Mouse (Mus musculus) limb, embryonic 15.5 days (tissue): ENCODE results near the gene Myo1c. TPM values are rescaled to one million over a fixed set of nuclear protein-coding genes. Genes with fewer than 3 reads are reported as not detected.

Experiments used
- ATAC-seq: fragments of 200-750 bp; cut with Nextera tagmentation; 2 replicates; pipeline ENCODE4 v1.8.0; 2017; ENCODE audit warnings: low read depth, moderate TSS enrichment; ENCODE audit not compliant: insufficient number of reproducible peaks, low FRiP score, low TSS enrichment
- H3K27ac ChIP-seq: fragments of 300-500 bp; sonication (generic); 2 replicates; pipeline ENCODE4 v1.5.1; 2015; ENCODE audit warnings: moderate library complexity, mild to moderate bottlenecking, inconsistent platforms
- H3K27me3 ChIP-seq: fragments of 300-500 bp; sonication (generic); 2 replicates; pipeline ENCODE4 v1.6.1; 2015; ENCODE audit warnings: inconsistent platforms
- H3K36me3 ChIP-seq: fragments of 300-500 bp; sonication (generic); 2 replicates; pipeline ENCODE4 v1.6.1; 2015; ENCODE audit warnings: inconsistent platforms
- H3K4me1 ChIP-seq: fragments of 300-500 bp; sonication (generic); 2 replicates; pipeline ENCODE4 v1.6.1; 2015; ENCODE audit warnings: inconsistent platforms
- H3K4me2 ChIP-seq: fragments of 300-500 bp; sonication (generic); 2 replicates; pipeline ENCODE4 v1.6.1; 2015; ENCODE audit warnings: mild to moderate bottlenecking, inconsistent platforms
- H3K4me3 ChIP-seq: fragments of 300-500 bp; sonication (generic); 2 replicates; pipeline ENCODE4 v1.5.1; 2015; ENCODE audit warnings: mild to moderate bottlenecking, inconsistent platforms
- H3K9ac ChIP-seq: fragments of 300-500 bp; sonication (generic); 2 replicates; pipeline ENCODE4 v1.6.1; 2015; ENCODE audit warnings: inconsistent platforms
- H3K9me3 ChIP-seq: fragments of 300-500 bp; sonication (generic); 2 replicates; pipeline ENCODE4 v1.6.1; 2016; ENCODE audit warnings: inconsistent platforms
- WGBS: fragments of 180-500 bp; shearing (Covaris S2); methylation state at CpG from one replicate; pipeline ENCODE4 v1.1.7; 2015; 5-methylcytosine and 5-hydroxymethylcytosine counted together
- polyA plus RNA-seq: library from polyadenylated mRNA; unstranded; fragments of >200 nt; fragmentation: Nextera tagmentation; extraction: Ambion mirVana; gene quantifications from 2 replicates; pipeline ENCODE4 v1.2.1, GENCODE M21; 2015

Gene Myo1c
- polyA plus RNA-seq: 63.8 and 66.7 TPM in 2 replicates

GRCm38 (mm10) chr11:75650311-75650710 is at the start of gene Myo1c:
TSS of gene Myo1c (plus strand) at chr11:75650504.
- Histone ChIP-seq H3K36me3 (peaks cover 22% of the 10 kb centered on the region), H3K4me3 (peak within 1 kb of the TSS; percentile 66), H3K4me1 (peaks cover 51% of the 10 kb centered on the region), H3K27ac (peak within 1 kb of the TSS; percentile 87), H3K9ac (peak within 1 kb of the TSS; percentile 65), H3K9me3 (no peaks in the 10 kb centered on the region), H3K4me2 (peak within 1 kb of the TSS; percentile 89), H3K27me3 (peaks cover 12% of the 10 kb centered on the region; the same call in 1 of the 2 replicates)
- 72% methylated on average over 7 of the region's 7 CpGs for WGBS
- no peak for ATAC-seq

GRCm38 (mm10) chr11:75604826-75605225 is 45.5 kb upstream of the Myo1c start:
- Histone ChIP-seq H3K4me1 (peaks cover 3% of the 10 kb centered on the region; the same call in 1 of the 2 replicates), H3K27ac (no peak overlapping the region), H3K27me3 (no peaks in the 10 kb centered on the region), H3K4me3 (no peak overlapping the region), H3K9me3 (no peaks in the 10 kb centered on the region), H3K36me3 (peaks cover 90% of the 10 kb centered on the region), H3K4me2 (no peak overlapping the region), H3K9ac (no peak overlapping the region)
- 84% methylated on average over 5 of the region's 5 CpGs for WGBS
- no peak for ATAC-seq

GRCm38 (mm10) chr11:75605318-75605717 is 45.0 kb upstream of the Myo1c start:
- no peak overlapping the region for H3K27ac ChIP-seq
- H3K4me3 ChIP-seq: no peak overlapping the region
- H3K36me3 ChIP-seq: peaks cover 90% of the 10 kb centered on the region
- no peaks in the 10 kb centered on the region for H3K27me3 ChIP-seq
- no peak overlapping the region for H3K9ac ChIP-seq
- 22% methylated on average over 1 of the region's 1 CpGs for WGBS
- H3K4me2 ChIP-seq: no peak overlapping the region
- no peaks in the 10 kb centered on the region for H3K9me3 ChIP-seq
- H3K4me1 ChIP-seq: peaks cover 3% of the 10 kb centered on the region; the same call in 1 of the 2 replicates
- ATAC-seq: no peak

- Histone ChIP-seq H3K9me3 (no peaks in the 10 kb centered on the region), H3K4me3 (no peak overlapping the region), H3K4me2 (no peak overlapping the region), H3K9ac (no peak overlapping the region), H3K27me3 (no peaks in the 10 kb centered on the region), H3K36me3 (peaks cover 89% of the 10 kb centered on the region), H3K4me1 (peaks cover 3% of the 10 kb centered on the region; the same call in 1 of the 2 replicates), H3K27ac (no peak overlapping the region)
- no peak for ATAC-seq
- WGBS: 86% methylated on average over 5 of the region's 5 CpGs
Observed at GRCm38 (mm10) chr11:75608776-75609175, 41.5 kb upstream of the Myo1c start.

GRCm38 (mm10) chr11:75610021-75610420 is 40.3 kb upstream of the Myo1c start:
- Histone ChIP-seq H3K4me1 (peaks cover 3% of the 10 kb centered on the region; the same call in 1 of the 2 replicates), H3K36me3 (peaks cover 86% of the 10 kb centered on the region), H3K4me3 (no peak overlapping the region), H3K27me3 (no peaks in the 10 kb centered on the region), H3K9ac (no peak overlapping the region), H3K27ac (no peak overlapping the region), H3K9me3 (no peaks in the 10 kb centered on the region), H3K4me2 (no peak overlapping the region)
- WGBS: 81% methylated on average over 2 of the region's 2 CpGs
- no peak for ATAC-seq

GRCm38 (mm10) chr11:75614769-75615168 is 35.5 kb upstream of the Myo1c start:
- Histone ChIP-seq H3K9me3 (no peaks in the 10 kb centered on the region), H3K4me2 (no peak overlapping the region), H3K27me3 (no peaks in the 10 kb centered on the region), H3K4me1 (no peaks in the 10 kb centered on the region), H3K9ac (no peak overlapping the region), H3K4me3 (no peak overlapping the region), H3K36me3 (peaks cover 76% of the 10 kb centered on the region), H3K27ac (no peak overlapping the region)
- no peak for ATAC-seq
- WGBS: 91% methylated on average over 1 of the region's 1 CpGs

GRCm38 (mm10) chr11:75615556-75615955 is 34.7 kb upstream of the Myo1c start:
- Histone ChIP-seq H3K27me3 (no peaks in the 10 kb centered on the region), H3K4me3 (no peak overlapping the region), H3K4me1 (no peaks in the 10 kb centered on the region), H3K9ac (no peak overlapping the region), H3K36me3 (peaks cover 76% of the 10 kb centered on the region), H3K4me2 (no peak overlapping the region), H3K9me3 (no peaks in the 10 kb centered on the region), H3K27ac (no peak overlapping the region)
- WGBS: 92% methylated on average over 2 of the region's 2 CpGs
- no peak for ATAC-seq

GRCm38 (mm10) chr11:75619133-75619532 is 31.2 kb upstream of the Myo1c start:
- Histone ChIP-seq H3K36me3 (peaks cover 68% of the 10 kb centered on the region), H3K27ac (no peak overlapping the region), H3K9me3 (no peaks in the 10 kb centered on the region), H3K4me3 (no peak overlapping the region), H3K4me1 (no peaks in the 10 kb centered on the region), H3K27me3 (no peaks in the 10 kb centered on the region), H3K4me2 (no peak overlapping the region), H3K9ac (no peak overlapping the region)
- no peak for ATAC-seq
- WGBS: 86% methylated on average over 5 of the region's 5 CpGs

GRCm38 (mm10) chr11:75620136-75620780 is 30.0 kb upstream of the Myo1c start:
- H3K36me3 ChIP-seq: peaks cover 67% of the 10 kb centered on the region
- 85% methylated on average over 12 of the region's 12 CpGs for WGBS
- ATAC-seq: no peak

GRCm38 (mm10) chr11:75621426-75621825 is 28.9 kb upstream of the Myo1c start:
- Histone ChIP-seq H3K9me3 (no peaks in the 10 kb centered on the region), H3K27me3 (no peaks in the 10 kb centered on the region), H3K4me3 (no peak overlapping the region), H3K9ac (no peak overlapping the region), H3K27ac (0 out of 2 replicates have a peak overlapping the region, but pooled peaks have one; percentile 38), H3K4me1 (no peaks in the 10 kb centered on the region), H3K36me3 (peaks cover 72% of the 10 kb centered on the region), H3K4me2 (no peak overlapping the region)
- no peak for ATAC-seq
- 80% methylated on average over 2 of the region's 2 CpGs for WGBS

More at GRCm38 (mm10) chr11:75620136-75620780, 30.0 kb upstream of the Myo1c start:
- no peaks in the 10 kb centered on the region for H3K27me3 ChIP-seq
- H3K9me3 ChIP-seq: no peaks in the 10 kb centered on the region
- no peak overlapping the region for H3K4me2 ChIP-seq
- no peaks in the 10 kb centered on the region for H3K4me1 ChIP-seq
- H3K9ac ChIP-seq: no peak overlapping the region
- H3K27ac ChIP-seq: no peak overlapping the region
- no peak overlapping the region for H3K4me3 ChIP-seq

GRCm38 (mm10) chr11:75622588-75623329 is 27.5 kb upstream of the Myo1c start:
- no peak for ATAC-seq
- Histone ChIP-seq H3K9me3 (no peaks in the 10 kb centered on the region), H3K27ac (no peak overlapping the region), H3K27me3 (no peaks in the 10 kb centered on the region), H3K4me1 (no peaks in the 10 kb centered on the region), H3K36me3 (peaks cover 73% of the 10 kb centered on the region), H3K4me3 (no peak overlapping the region), H3K4me2 (no peak overlapping the region), H3K9ac (no peak overlapping the region)
- 77% methylated on average over 2 of the region's 2 CpGs for WGBS

GRCm38 (mm10) chr11:75624102-75624554 is 26.2 kb upstream of the Myo1c start:
- 65% methylated on average over 2 of the region's 2 CpGs for WGBS
- Histone ChIP-seq H3K9me3 (no peaks in the 10 kb centered on the region), H3K4me1 (no peaks in the 10 kb centered on the region), H3K4me2 (no peak overlapping the region), H3K27ac (peak overlapping the region; percentile 60), H3K36me3 (peaks cover 73% of the 10 kb centered on the region), H3K4me3 (no peak overlapping the region), H3K27me3 (no peaks in the 10 kb centered on the region), H3K9ac (no peak overlapping the region)
- ATAC-seq: no peak
